Mouse (Mus musculus): ENCODE results near the gene Camta1. TPM values are rescaled to one million over a fixed set of nuclear protein-coding genes. Genes with fewer than 3 reads are reported as not detected.

Gene Camta1
- polyA plus RNA-seq, 1 experiment from 2014 or later, result 66.4 TPM

DNA sequence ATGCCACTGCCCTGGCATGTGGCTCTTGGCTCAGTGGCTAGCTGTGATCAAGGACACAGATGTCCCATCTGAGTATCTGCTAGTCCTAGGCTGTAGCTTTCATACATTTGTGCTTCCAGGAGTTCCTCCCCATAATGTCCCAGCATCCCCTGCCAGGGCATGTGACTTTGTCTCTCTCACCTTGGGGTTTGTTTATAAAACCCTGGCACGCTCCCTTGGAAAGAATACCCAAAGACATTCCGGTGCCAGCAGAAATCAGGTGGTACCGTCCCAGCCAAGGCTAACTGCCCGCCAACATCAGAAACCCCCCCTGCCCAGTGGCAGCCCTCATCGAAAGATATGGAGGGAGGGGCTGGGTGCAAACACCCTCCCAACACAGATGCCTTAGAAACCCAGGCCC lies 365.1 kb downstream of the Camta1 start:
- Histone ChIP-seq H3K27ac (no peak overlapping the region), H3K27me3 (no peaks in the 10 kb centered on the region), H3K9ac (no peak overlapping the region), H3K36me3 (no peaks in the 10 kb centered on the region), H3K4me3 (no peak overlapping the region), H3K4me1 (no peaks in the 10 kb centered on the region), H3K4me2 (no peak overlapping the region), H3K9me3 (no peaks in the 10 kb centered on the region)
- WGBS, result 78% methylated on average over 5 of the region's 5 CpGs
- ATAC-seq (ENCODE audit: insufficient number of reproducible peaks, low FRiP score, low TSS enrichment, low read depth), result no peak

DNA sequence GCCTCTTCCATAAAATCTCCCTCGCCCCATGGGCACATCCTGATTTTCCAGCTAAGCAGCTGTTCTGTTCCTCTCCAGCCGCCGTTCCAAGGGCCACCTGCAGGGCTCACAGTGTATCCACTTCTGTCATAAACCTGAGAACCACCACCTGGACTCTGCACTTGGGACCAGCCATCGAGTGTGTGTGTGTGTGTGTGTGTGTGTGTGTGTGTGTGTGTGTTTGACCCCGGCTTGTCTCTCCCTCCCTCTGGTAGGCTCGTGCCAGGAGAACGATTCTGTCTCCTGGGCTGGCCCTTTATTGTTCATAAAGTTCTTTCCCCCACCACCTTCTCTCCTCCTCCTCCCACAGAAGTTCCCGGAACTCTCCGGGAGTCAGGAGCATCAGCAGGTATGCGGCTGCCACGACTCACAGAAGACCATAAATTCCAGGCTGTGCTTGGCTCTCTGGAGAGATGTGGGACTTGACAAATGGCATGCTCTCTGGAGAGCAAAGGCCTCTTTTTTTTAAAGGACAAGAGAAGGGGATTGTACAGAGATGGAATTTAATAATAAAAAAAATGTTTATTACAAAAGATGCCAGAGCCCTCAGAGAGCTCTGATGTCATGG lies 366.3 kb downstream of the Camta1 start:
- H3K4me2 ChIP-seq, result no peak overlapping the region
- no peak for ATAC-seq (ENCODE audit: insufficient number of reproducible peaks, low FRiP score, low TSS enrichment, low read depth)
- 7% methylated on average over 11 of the region's 11 CpGs for WGBS
- no peaks in the 10 kb centered on the region for H3K27me3 ChIP-seq
- H3K27ac ChIP-seq, result no peak overlapping the region
- no peaks in the 10 kb centered on the region for H3K9me3 ChIP-seq
- no peak overlapping the region for H3K9ac ChIP-seq
- H3K4me1 ChIP-seq, result no peaks in the 10 kb centered on the region
- no peaks in the 10 kb centered on the region for H3K36me3 ChIP-seq
- H3K4me3 ChIP-seq, result no peak overlapping the region

DNA sequence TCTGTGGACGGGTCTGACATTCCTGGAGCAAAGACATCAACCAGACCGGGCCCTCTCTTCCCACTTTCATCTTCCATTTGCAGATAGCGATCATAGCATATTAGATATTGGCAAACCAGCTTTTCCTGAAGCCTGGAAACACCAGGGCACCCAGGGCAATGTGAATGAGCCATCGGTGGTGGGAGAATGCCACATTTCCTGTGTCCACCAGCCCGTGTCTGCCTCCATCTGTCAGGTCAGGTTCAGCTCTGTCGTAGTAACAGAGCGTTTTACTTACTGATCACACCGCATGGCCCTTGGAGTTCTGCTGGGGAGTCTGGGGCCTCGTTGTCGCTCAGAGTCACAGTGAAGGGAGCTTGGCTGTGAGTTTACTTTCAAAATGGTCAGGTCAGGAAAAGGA lies 368.9 kb downstream of the Camta1 start:
- no peak for ATAC-seq (ENCODE audit: insufficient number of reproducible peaks, low FRiP score, low TSS enrichment, low read depth)
- Histone ChIP-seq H3K9ac (no peak overlapping the region), H3K4me1 (no peaks in the 10 kb centered on the region), H3K4me3 (no peak overlapping the region), H3K36me3 (no peaks in the 10 kb centered on the region), H3K4me2 (no peak overlapping the region), H3K27ac (no peak overlapping the region), H3K27me3 (no peaks in the 10 kb centered on the region), H3K9me3 (no peaks in the 10 kb centered on the region)
- WGBS, result 76% methylated on average over 10 of the region's 10 CpGs

DNA sequence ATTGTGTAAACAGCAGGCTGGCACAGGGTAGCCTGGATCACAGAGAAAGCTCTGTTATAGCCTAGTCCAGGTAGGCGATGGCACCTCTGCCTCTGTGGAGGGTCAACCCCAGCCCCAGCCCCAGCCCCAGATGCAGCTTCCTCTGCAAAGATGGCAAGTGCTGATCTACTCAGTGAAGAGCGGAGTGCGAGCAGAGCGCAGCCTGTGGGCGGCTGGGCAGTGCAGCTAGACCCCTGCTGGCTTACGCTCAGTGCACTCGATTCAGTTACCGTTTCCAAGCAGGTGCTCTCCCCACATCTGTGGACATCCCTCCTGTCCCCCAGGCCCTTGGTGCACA lies 377.7 kb downstream of the Camta1 start:
- H3K36me3 ChIP-seq, result no peaks in the 10 kb centered on the region
- H3K27ac ChIP-seq, result no peak overlapping the region
- H3K9me3 ChIP-seq, result no peaks in the 10 kb centered on the region
- H3K4me1 ChIP-seq, result no peaks in the 10 kb centered on the region
- H3K9ac ChIP-seq, result no peak overlapping the region
- no peak for ATAC-seq (ENCODE audit: insufficient number of reproducible peaks, low FRiP score, low TSS enrichment, low read depth)
- H3K4me2 ChIP-seq, result no peak overlapping the region
- peaks cover 14% of the 10 kb centered on the region; the same call in 1 of the 2 replicates for H3K27me3 ChIP-seq
- H3K4me3 ChIP-seq, result no peak overlapping the region
- 72% methylated on average over 8 of the region's 8 CpGs for WGBS

DNA sequence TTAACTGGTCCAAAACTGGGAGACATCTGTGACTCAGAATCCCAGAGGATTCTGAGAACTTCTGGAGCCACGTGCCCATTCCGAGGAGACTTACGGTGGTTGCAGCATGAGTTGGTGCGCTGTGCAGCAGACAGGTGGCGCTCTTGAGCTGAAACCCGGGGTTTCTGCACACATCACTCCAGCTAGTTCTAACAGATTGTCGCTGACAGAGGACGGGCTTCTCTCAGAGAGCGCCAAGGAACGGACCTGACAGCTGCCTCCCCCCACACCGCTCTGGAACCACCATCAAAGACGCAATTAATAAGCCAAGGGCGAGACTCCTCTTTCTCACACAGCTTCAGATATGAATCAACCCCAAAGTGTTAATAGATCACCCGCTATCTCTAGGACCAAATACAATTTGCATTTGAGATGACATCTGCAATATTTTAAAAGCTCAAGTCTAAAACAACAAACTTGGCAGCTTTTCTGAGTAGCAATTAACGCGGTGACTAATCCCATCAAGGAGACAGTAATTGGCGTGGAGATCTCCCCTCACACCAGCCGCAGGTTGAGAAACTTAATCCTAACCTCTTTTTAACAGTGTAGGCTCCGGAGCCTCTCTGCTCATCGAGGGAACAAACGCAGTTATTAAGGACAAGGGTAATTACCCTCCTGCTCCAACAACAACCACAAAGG lies 378.2 kb downstream of the Camta1 start:
- Histone ChIP-seq H3K27me3 (peaks cover 14% of the 10 kb centered on the region; the same call in 1 of the 2 replicates), H3K27ac (no peak overlapping the region), H3K4me1 (no peaks in the 10 kb centered on the region), H3K36me3 (no peaks in the 10 kb centered on the region), H3K9me3 (no peaks in the 10 kb centered on the region), H3K4me3 (no peak overlapping the region), H3K4me2 (no peak overlapping the region), H3K9ac (no peak overlapping the region)
- WGBS, result 14% methylated on average over 21 of the region's 21 CpGs
- ATAC-seq (ENCODE audit: insufficient number of reproducible peaks, low FRiP score, low TSS enrichment, low read depth), result no peak

DNA sequence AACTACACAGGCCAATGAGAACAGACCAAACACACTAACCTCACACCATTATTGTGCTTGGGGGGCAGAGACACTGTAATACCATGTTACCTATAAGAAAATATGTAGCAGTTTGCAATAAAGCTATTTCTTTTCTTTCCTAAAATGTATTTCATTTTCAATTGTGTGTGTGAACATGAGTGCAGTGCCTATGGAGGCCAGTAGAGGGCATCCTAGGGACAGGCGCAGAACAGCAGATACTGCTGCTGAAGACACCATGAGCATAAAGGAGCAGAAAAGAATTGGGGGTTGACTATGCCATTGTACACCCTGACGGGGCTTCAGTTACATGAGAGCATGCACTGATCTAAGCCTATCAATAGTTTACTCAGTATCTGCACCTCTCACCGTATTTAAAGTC lies 380.7 kb downstream of the Camta1 start:
- H3K4me2 ChIP-seq, result no peak overlapping the region

DNA sequence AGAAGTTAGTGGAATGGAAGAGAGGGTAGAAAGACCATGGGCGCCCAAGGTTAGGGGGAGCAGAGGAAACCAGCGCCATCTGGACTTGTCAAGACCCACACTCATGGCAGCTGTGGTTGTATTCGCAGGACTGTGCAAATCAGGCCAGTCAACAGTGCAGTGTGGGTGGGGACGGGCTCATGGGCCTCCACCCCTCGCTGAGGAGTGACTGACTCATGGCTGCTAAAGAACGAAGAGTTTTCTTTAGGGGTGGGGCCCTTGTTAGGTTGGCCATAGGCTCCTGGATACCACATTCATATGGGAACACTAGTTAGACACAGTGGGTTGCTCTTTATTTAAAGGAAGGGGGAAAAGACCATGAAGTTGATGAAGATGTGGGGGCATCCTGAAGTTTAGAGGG lies 383.7 kb downstream of the Camta1 start:
- no peak for ATAC-seq (ENCODE audit: insufficient number of reproducible peaks, low FRiP score, low TSS enrichment, low read depth)
- Histone ChIP-seq H3K9me3 (no peaks in the 10 kb centered on the region), H3K27me3 (peaks cover 8% of the 10 kb centered on the region; the same call in 1 of the 2 replicates), H3K4me3 (no peak overlapping the region), H3K9ac (no peak overlapping the region), H3K4me1 (no peaks in the 10 kb centered on the region), H3K27ac (no peak overlapping the region), H3K36me3 (no peaks in the 10 kb centered on the region), H3K4me2 (no peak overlapping the region)
- 91% methylated on average over 6 of the region's 6 CpGs for WGBS

More for the DNA sequence above, 380.7 kb downstream of the Camta1 start:
- Histone ChIP-seq H3K27me3 (peaks cover 14% of the 10 kb centered on the region; the same call in 1 of the 2 replicates), H3K36me3 (no peaks in the 10 kb centered on the region), H3K9me3 (no peaks in the 10 kb centered on the region), H3K27ac (no peak overlapping the region), H3K9ac (no peak overlapping the region), H3K4me3 (no peak overlapping the region), H3K4me1 (no peaks in the 10 kb centered on the region)
- 89% methylated on average over 3 of the region's 3 CpGs for WGBS
- ATAC-seq (ENCODE audit: insufficient number of reproducible peaks, low FRiP score, low TSS enrichment, low read depth), result no peak

DNA sequence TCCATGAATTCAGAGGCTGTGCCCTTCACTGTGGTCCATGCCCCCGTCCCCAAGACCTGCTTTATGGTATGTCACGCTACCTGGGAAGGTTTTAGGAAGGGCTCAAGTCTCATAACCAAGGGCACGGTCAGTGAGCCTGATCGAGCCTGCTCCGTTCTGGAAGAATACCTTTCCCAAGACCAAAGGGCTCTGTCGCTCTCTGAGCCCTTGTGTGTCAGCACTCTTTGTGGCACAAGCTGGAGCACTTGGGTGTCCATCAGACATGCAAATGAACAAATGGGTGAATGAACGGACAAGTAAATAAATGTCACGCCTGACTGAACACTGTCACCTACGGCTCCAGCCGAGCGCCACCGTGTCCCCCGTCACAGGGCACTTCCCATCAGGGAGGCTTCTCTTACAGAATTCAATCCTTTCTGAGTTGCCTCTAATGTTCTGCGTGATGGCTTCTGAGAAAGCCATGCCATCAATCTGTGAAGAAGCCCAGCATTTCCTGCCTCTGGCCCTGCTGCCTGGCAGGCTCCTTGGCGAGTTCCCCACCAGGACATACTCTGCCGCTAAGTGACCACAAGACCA lies 386.7 kb downstream of the Camta1 start:
- Histone ChIP-seq H3K27me3 (peaks cover 5% of the 10 kb centered on the region; the same call in 1 of the 2 replicates), H3K4me1 (no peaks in the 10 kb centered on the region), H3K9me3 (no peaks in the 10 kb centered on the region), H3K9ac (no peak overlapping the region), H3K4me3 (no peak overlapping the region), H3K4me2 (no peak overlapping the region), H3K27ac (no peak overlapping the region), H3K36me3 (no peaks in the 10 kb centered on the region)
- no peak for ATAC-seq (ENCODE audit: insufficient number of reproducible peaks, low FRiP score, low TSS enrichment, low read depth)
- 90% methylated on average over 16 of the region's 16 CpGs for WGBS

DNA sequence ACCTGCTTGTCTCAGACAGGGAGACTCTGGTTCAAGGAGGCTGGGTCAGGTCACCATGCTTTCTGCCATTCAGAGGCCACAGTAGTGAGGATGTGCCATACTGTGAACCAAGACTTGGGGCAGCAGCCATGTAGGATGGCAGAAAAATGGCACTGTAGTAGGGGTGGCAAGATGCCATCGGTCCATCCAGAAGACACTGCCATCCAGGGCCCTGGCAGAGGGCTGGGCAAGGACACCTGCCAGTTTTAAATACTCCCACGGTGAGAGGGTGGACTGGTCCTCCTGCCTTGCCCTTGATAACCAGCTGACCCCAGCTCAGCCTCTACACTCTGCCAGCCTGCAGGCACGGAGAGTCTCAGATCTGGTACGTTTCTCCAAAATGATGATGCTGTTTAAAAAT lies 389.8 kb downstream of the Camta1 start:
- WGBS, result 86% methylated on average over 4 of the region's 4 CpGs

DNA sequence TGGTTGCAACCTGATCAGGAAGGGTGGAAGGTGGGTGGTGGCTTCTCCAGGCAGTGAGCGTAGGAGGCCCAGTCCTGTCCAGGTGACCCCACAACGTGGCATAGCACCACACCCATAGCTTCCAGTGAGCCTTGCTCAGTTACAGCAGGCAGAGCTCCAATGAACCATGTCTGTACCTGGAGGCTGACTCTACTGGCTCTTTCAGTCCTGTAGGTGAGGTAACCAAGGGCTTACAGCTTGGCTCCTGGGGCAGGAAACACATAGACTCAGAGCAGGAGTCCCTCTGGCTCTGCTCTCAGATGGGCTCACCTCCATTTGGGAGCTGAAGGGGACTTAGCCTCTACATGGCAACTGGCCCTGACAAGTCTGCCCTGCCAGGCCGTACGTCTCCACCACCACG lies 393.3 kb downstream of the Camta1 start:
- no peak for ATAC-seq (ENCODE audit: insufficient number of reproducible peaks, low FRiP score, low TSS enrichment, low read depth)
- no peak overlapping the region for H3K9ac ChIP-seq
- 89% methylated on average over 5 of the region's 5 CpGs for WGBS

More for the DNA sequence above, 389.8 kb downstream of the Camta1 start:
- no peak overlapping the region for H3K4me2 ChIP-seq
- no peaks in the 10 kb centered on the region for H3K4me1 ChIP-seq
- no peaks in the 10 kb centered on the region for H3K9me3 ChIP-seq
- H3K27ac ChIP-seq, result no peak overlapping the region
- no peak for ATAC-seq (ENCODE audit: insufficient number of reproducible peaks, low FRiP score, low TSS enrichment, low read depth)
- H3K9ac ChIP-seq, result no peak overlapping the region
- H3K36me3 ChIP-seq, result no peaks in the 10 kb centered on the region
- H3K4me3 ChIP-seq, result no peak overlapping the region
- peaks cover 5% of the 10 kb centered on the region; the same call in 1 of the 2 replicates for H3K27me3 ChIP-seq

DNA sequence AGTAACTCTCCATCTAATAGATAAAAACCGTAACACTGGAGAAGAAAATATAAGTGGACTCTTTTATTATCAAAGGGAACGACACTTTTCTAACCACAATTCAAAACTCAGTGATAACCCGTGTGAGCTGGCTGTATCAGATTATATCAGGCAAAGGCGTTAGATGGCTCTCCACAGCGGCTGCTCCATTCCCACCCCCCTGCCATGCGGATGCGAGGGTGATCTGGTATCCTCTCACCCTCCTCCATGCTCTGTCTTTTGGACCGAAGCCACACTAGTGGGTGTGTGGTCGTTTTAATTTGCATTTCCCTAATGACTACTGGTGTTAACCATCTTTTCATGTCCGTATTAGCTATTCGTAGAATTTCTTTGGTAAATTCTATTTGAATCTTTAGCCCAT lies 403.0 kb downstream of the Camta1 start:
- H3K4me2 ChIP-seq, result no peak overlapping the region
- H3K9me3 ChIP-seq, result no peaks in the 10 kb centered on the region
- ATAC-seq (ENCODE audit: insufficient number of reproducible peaks, low FRiP score, low TSS enrichment, low read depth), result no peak
- 69% methylated on average over 11 of the region's 11 CpGs for WGBS
- H3K9ac ChIP-seq, result no peak overlapping the region
- no peaks in the 10 kb centered on the region for H3K36me3 ChIP-seq
- no peak overlapping the region for H3K27ac ChIP-seq
- H3K4me3 ChIP-seq, result no peak overlapping the region
- H3K27me3 ChIP-seq, result peaks cover 9% of the 10 kb centered on the region; the same call in 1 of the 2 replicates
- no peaks in the 10 kb centered on the region for H3K4me1 ChIP-seq

More for the DNA sequence above, 393.3 kb downstream of the Camta1 start:
- no peaks in the 10 kb centered on the region for H3K9me3 ChIP-seq
- H3K27me3 ChIP-seq, result peaks cover 5% of the 10 kb centered on the region; the same call in 1 of the 2 replicates
- H3K36me3 ChIP-seq, result no peaks in the 10 kb centered on the region
- no peak overlapping the region for H3K4me2 ChIP-seq
- no peak overlapping the region for H3K4me3 ChIP-seq
- H3K4me1 ChIP-seq, result no peaks in the 10 kb centered on the region
- no peak overlapping the region for H3K27ac ChIP-seq

DNA sequence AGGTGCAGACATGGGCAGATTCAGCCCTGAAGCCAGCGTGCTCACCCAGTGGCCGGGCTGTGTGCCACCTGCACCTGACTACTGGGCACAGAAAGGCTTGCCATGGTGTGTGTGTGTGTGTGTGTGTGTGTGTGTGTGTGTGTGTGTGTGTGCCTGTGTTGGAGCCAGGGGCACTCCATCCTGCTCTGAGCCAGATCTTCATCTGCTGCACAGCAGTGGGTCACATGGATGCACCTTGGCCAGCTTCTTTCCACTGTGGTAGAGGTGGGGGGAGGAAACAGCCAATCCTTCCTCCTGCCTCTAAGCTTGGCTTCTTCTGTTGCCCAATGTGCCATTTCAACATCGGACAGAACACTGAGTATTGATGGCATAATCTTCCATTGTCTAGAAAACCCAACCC lies 407.1 kb downstream of the Camta1 start:
- no peak overlapping the region for H3K27ac ChIP-seq
- no peak overlapping the region for H3K4me2 ChIP-seq
- H3K4me3 ChIP-seq, result no peak overlapping the region
- no peaks in the 10 kb centered on the region for H3K9me3 ChIP-seq
- H3K9ac ChIP-seq, result no peak overlapping the region
- no peaks in the 10 kb centered on the region for H3K36me3 ChIP-seq
- peaks cover 12% of the 10 kb centered on the region for H3K27me3 ChIP-seq
- no peaks in the 10 kb centered on the region for H3K4me1 ChIP-seq
- WGBS, result 71% methylated on average over 3 of the region's 3 CpGs
- no peak for ATAC-seq (ENCODE audit: insufficient number of reproducible peaks, low FRiP score, low TSS enrichment, low read depth)

All from limb, embryonic 15.5 days (tissue).